Mouse (Mus musculus) kidney, embryonic 15.5 days (tissue): ENCODE data around the gene Prkar2b. TPM values are rescaled to one million over a fixed set of nuclear protein-coding genes. Genes with fewer than 3 reads are reported as not detected.
"Not testable (repeated sequence)": the region's sequence is repeated elsewhere in the genome, so short reads cannot be mapped to it uniquely, and the experiment has no call there.

ENCODE experiments used
- ATAC-seq: fragments of 200-750 bp; cut with Nextera tagmentation; replicated peaks from 2 replicates; pipeline ENCODE4 v1.8.0; 2017; ENCODE audit warnings: moderate TSS enrichment; ENCODE audit not compliant: low FRiP score
- H3K27ac ChIP-seq: fragments of 300-500 bp; sonication (generic); 2 replicates; pipeline ENCODE4 v1.5.1; 2015; ENCODE audit warnings: mild to moderate bottlenecking, inconsistent platforms
- H3K27me3 ChIP-seq: fragments of 300-500 bp; sonication (generic); 2 replicates; pipeline ENCODE4 v1.6.1; 2015; ENCODE audit warnings: inconsistent platforms
- H3K36me3 ChIP-seq: fragments of 300-500 bp; sonication (generic); 2 replicates; pipeline ENCODE4 v1.6.1; 2015; ENCODE audit warnings: inconsistent platforms
- H3K4me1 ChIP-seq: fragments of 300-500 bp; sonication (generic); 2 replicates; pipeline ENCODE4 v1.6.1; 2015; ENCODE audit warnings: inconsistent platforms
- H3K4me2 ChIP-seq: fragments of 300-500 bp; sonication (generic); 2 replicates; pipeline ENCODE4 v1.6.1; 2015; ENCODE audit warnings: moderate library complexity, mild to moderate bottlenecking, inconsistent platforms
- H3K4me3 ChIP-seq: fragments of 300-500 bp; sonication (generic); replicated peaks from 2 replicates; pipeline ENCODE4 v1.5.1; 2015; ENCODE audit warnings: mild to moderate bottlenecking, inconsistent platforms
- H3K9ac ChIP-seq: fragments of 300-500 bp; sonication (generic); 2 replicates; pipeline ENCODE4 v1.6.1; 2015; ENCODE audit warnings: mild to moderate bottlenecking, inconsistent platforms
- H3K9me3 ChIP-seq: fragments of 300-500 bp; sonication (generic); replicated peaks from 2 replicates; pipeline ENCODE4 v1.6.1; 2016; ENCODE audit warnings: inconsistent platforms
- WGBS: fragments of 180-500 bp; shearing (Covaris S2); methylation state at CpG from one replicate; pipeline ENCODE4 v1.1.7; 2015; ENCODE audit warnings: mixed read lengths; 5-methylcytosine and 5-hydroxymethylcytosine counted together
- polyA plus RNA-seq: library from polyadenylated mRNA; unstranded; fragments of >200 nt; fragmentation: Nextera tagmentation; extraction: Ambion mirVana; gene quantifications from 2 replicates; pipeline ENCODE4 v1.2.1, GENCODE M21; 2015

The Prkar2b gene
- polyA plus RNA-seq, 1 experiment from 2014 or later, result 22.7 TPM

DNA sequence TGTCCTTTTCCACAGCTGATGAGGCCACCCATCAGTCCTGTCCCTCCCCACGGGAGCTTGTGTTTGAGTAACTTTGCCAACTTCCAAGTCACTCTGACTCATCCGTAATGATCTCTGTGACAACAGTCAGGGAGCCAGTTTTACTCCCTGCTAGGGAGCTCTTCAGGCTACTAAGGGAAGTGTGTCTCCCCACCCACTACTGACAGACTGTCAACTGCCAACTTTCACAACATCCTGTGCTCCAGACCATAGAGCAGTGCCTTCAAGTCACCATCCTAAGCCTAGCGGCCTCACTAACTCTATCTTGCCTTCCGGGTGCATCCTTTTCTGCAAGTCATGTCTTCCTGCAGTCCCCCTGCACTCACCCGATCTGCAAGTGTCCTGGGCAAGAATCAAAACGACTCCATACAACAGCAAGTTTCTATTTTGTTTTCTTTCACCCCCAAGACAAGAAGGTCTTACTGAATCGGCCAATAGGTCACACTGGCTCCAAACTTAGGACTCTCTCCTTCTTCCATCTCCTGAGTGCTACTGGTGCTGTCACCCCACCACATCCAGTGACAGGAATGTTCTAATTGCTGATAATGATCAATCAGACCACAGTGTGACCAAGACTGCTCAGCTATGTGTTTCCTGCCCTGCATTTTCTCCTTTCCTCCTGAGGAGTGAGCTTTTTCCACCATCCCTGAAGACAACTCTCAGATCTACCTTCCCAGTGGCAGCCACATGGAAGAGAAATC is 43.3 kb downstream of the Prkar2b start:
- Histone ChIP-seq H3K4me1 (peaks cover 7% of the 10 kb centered on the region; the same call in 1 of the 2 replicates), H3K4me2 (no peak overlapping the region), H3K9ac (no peak overlapping the region), H3K9me3 (no peaks in the 10 kb centered on the region), H3K4me3 (no peak overlapping the region), H3K27me3 (no peaks in the 10 kb centered on the region), H3K36me3 (no peaks in the 10 kb centered on the region), H3K27ac (no peak overlapping the region)
- 44% methylated on average over 7 of the region's 7 CpGs for WGBS
- ATAC-seq, result no peak; the same call in 1 of the 2 replicates

GRCm38 (mm10) chr12:32016472-32016871 is 44.6 kb downstream of the Prkar2b start:
- Histone ChIP-seq H3K36me3 (no peaks in the 10 kb centered on the region), H3K4me2 (no peak overlapping the region), H3K9ac (no peak overlapping the region), H3K27me3 (no peaks in the 10 kb centered on the region), H3K4me1 (peaks cover 7% of the 10 kb centered on the region; the same call in 1 of the 2 replicates), H3K9me3 (no peaks in the 10 kb centered on the region), H3K4me3 (no peak overlapping the region), H3K27ac (no peak overlapping the region)
- WGBS, result 86% methylated on average over 6 of the region's 6 CpGs
- ATAC-seq, result no peak

DNA sequence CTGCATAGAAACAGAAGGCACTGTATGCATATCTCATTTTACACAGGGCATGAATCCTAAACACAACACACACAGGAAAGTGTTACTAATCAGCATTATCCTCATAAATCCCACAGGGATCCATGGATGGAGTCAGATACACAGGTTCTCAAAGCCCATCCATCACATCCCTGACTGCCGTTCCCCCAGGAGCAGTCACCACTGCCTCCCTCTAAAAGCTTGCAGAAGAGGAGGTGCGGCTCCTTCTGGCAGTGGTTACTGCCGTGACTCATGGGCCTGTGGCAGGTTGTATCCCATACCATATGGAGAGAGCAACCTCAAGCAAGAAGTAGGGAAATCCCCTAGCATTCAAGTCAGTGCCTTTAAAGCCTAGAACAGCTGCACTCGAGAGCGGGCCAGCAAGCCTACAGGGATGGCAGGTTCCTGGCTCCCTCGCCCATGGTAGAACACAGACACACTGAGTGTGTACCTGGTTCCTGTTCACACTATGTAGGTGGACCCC is 45.8 kb downstream of the Prkar2b start:
- H3K4me3 ChIP-seq, result no peak overlapping the region
- no peaks in the 10 kb centered on the region for H3K27me3 ChIP-seq
- H3K27ac ChIP-seq, result no peak overlapping the region
- 40% methylated on average over 6 of the region's 6 CpGs for WGBS
- no peak overlapping the region for H3K4me2 ChIP-seq
- H3K4me1 ChIP-seq, result peaks cover 7% of the 10 kb centered on the region; the same call in 1 of the 2 replicates
- ATAC-seq, result no peak
- no peaks in the 10 kb centered on the region for H3K36me3 ChIP-seq
- H3K9ac ChIP-seq, result no peak overlapping the region
- H3K9me3 ChIP-seq, result no peaks in the 10 kb centered on the region

DNA sequence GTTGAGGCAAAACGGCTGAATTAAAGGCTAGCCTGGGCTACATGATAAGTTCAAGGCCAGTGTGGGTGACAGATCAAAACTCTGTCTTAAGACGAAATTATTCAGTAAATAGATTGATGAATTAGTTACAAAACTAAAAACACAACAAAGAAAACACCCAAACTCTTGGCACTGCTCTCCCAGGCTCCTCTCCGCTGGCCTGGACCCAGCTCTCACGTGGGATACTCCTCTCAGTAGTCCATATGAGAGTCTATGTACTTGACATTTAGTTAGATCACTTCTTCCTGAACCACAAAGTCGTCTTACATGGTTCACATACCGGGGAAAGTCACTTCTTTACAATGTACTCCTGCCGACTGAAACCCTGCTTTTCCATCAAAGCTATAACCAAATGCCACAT is 46.3 kb downstream of the Prkar2b start:
- no peak overlapping the region for H3K4me3 ChIP-seq
- H3K27me3 ChIP-seq, result no peaks in the 10 kb centered on the region
- H3K27ac ChIP-seq, result no peak overlapping the region
- peaks cover 7% of the 10 kb centered on the region; the same call in 1 of the 2 replicates for H3K4me1 ChIP-seq
- no peaks in the 10 kb centered on the region for H3K36me3 ChIP-seq
- no peak for ATAC-seq
- no peaks in the 10 kb centered on the region for H3K9me3 ChIP-seq
- H3K4me2 ChIP-seq, result no peak overlapping the region
- WGBS, result 48% methylated on average over 7 of the region's 7 CpGs
- H3K9ac ChIP-seq, result no peak overlapping the region

GRCm38 (mm10) chr12:32012169-32012568 is 48.9 kb downstream of the Prkar2b start:
- H3K9me3 ChIP-seq, result no peaks in the 10 kb centered on the region
- H3K27ac ChIP-seq, result no peak overlapping the region
- no peak for ATAC-seq
- no peaks in the 10 kb centered on the region for H3K4me1 ChIP-seq
- H3K4me3 ChIP-seq, result no peak overlapping the region
- no peaks in the 10 kb centered on the region for H3K27me3 ChIP-seq
- H3K36me3 ChIP-seq, result no peaks in the 10 kb centered on the region
- H3K9ac ChIP-seq, result no peak overlapping the region
- no peak overlapping the region for H3K4me2 ChIP-seq
- WGBS, result 58% methylated on average over 2 of the region's 2 CpGs

DNA sequence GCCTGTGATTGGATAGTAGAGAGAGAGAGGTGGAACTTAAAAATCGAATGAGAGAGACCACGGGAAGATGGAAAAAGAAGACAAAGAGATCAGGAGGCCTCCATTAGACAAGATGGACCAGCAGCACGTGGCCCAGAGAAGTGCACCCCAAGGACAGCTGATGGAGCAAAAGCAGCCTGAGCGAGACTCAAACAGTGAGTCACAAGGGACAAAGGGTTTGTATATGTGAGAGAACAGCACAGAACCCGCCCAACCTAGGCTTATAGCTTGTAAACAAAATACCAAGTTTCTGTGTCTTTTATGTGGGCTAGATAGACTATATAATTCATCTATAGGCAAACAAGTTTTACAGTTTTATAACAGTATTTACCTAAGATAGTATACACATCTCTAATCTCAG is 50.0 kb downstream of the Prkar2b start:
- no peaks in the 10 kb centered on the region for H3K27me3 ChIP-seq
- no peak for ATAC-seq
- no peak overlapping the region for H3K4me2 ChIP-seq
- no peaks in the 10 kb centered on the region for H3K9me3 ChIP-seq
- no peaks in the 10 kb centered on the region for H3K36me3 ChIP-seq
- H3K4me3 ChIP-seq, result no peak overlapping the region
- H3K9ac ChIP-seq, result no peak overlapping the region
- H3K4me1 ChIP-seq, result no peaks in the 10 kb centered on the region
- no peak overlapping the region for H3K27ac ChIP-seq
- 90% methylated on average over 5 of the region's 5 CpGs for WGBS

GRCm38 (mm10) chr12:32009985-32010369 is 51.1 kb downstream of the Prkar2b start:
- H3K4me2 ChIP-seq, H3K9ac ChIP-seq, H3K27me3 ChIP-seq, ATAC-seq, H3K9me3 ChIP-seq, H3K4me1 ChIP-seq, H3K36me3 ChIP-seq, H3K27ac ChIP-seq, H3K4me3 ChIP-seq: not testable (repeated sequence)
- WGBS, result 48% methylated on average over 6 of the region's 6 CpGs

DNA sequence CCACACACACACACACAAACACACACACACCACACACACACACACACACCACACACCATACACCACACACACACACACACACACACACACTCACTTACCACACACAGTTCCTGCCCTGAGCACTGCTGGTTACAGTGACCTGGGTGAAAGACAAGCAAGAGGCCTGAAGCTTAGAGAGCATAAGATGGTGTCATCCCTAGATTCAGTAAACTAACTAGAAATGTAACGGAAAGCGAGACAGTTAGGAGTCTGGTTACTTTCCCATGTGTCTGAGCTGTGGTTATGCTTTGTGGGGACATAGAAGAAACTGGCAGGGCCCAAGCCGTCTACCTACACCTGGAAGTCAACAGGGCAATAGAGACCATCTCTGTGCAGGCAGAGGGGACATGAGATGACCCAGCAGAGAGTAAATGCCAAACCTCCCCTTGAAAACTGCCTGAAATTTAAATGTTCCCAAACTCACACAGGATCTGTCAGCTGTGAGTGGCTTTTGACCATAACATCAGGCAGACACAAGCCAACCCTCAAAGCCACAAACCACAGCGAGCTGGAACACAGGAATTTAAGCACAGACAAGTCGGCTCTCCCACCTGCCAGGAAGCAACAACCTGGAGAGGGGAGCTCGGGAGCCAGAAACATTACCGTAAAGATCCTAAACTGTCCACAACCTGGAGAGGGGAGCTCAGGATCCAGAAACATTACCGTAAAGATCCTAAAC is 51.7 kb downstream of the Prkar2b start:
- Histone ChIP-seq H3K4me1 (no peaks in the 10 kb centered on the region), H3K27ac (peak overlapping the region; percentile 48; the same call in 1 of the 2 replicates), H3K27me3 (no peaks in the 10 kb centered on the region), H3K4me2 (0 out of 2 replicates have a peak overlapping the region, but pooled peaks have one; percentile 9), H3K9me3 (no peaks in the 10 kb centered on the region), H3K9ac (no peak overlapping the region), H3K36me3 (no peaks in the 10 kb centered on the region), H3K4me3 (no peak overlapping the region)
- WGBS, result 20% methylated on average over 8 of the region's 8 CpGs
- no peak for ATAC-seq

- Histone ChIP-seq H3K9me3 (no peaks in the 10 kb centered on the region), H3K27me3 (no peaks in the 10 kb centered on the region), H3K36me3 (no peaks in the 10 kb centered on the region), H3K4me3 (no peak overlapping the region), H3K9ac (no peak overlapping the region), H3K27ac (no peak overlapping the region), H3K4me1 (no peaks in the 10 kb centered on the region), H3K4me2 (no peak overlapping the region)
- ATAC-seq, result no peak
- 82% methylated on average over 5 of the region's 5 CpGs for WGBS
These were observed 52.4 kb downstream of the Prkar2b start for GRCm38 (mm10) chr12:32008728-32009127.

- Histone ChIP-seq H3K9me3 (no peaks in the 10 kb centered on the region), H3K4me1 (no peaks in the 10 kb centered on the region), H3K27ac (no peak overlapping the region), H3K4me2 (no peak overlapping the region), H3K36me3 (no peaks in the 10 kb centered on the region), H3K4me3 (no peak overlapping the region), H3K9ac (no peak overlapping the region), H3K27me3 (no peaks in the 10 kb centered on the region)
- ATAC-seq, result no peak
- WGBS, result 89% methylated on average over 4 of the region's 4 CpGs
These were observed 53.5 kb downstream of the Prkar2b start for GRCm38 (mm10) chr12:32007646-32008045.

DNA sequence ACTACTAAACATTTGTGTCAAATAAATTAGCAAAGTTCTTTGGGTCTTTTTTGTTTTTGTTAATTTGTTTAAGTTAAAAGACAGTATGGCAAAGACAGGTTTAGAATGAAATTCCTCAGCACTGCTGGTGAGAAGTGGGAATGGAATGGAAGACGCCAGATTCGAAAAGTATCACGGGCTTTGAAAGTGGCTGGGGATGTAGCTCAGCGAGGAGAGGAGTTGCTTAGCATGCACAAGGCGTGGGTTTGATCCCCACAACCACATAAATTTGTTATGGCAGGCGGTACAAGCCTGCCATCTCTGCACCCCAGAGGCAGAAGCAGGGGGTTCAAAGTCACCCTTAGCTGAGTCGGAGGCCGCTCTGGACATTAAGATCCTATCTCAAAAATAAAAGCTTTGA is 54.1 kb downstream of the Prkar2b start:
- 86% methylated on average over 8 of the region's 8 CpGs for WGBS

DNA sequence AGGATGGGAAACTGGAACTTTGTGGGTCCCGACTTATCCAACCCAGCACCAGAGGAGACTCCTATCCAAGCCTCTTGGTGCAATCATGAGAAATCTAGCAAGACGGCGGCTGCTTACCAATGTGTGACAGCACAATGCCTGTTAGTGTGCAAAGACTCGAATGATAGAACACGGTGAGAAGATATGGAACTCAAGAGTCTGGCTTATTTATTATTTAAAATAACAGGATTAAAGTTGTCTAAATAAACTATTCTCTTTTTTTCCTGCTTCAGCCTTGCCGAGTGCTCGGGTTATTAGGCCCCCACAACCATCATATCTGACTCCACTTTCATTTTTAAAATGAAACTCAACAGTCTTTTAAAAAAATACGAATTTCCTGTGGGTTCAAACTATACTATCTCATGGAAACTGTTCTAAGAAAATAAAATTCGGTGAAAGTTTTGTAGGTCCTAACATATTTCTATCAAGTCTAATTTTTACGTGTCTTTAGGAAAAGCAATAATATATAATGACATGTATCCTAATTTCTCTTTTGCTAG is 54.6 kb downstream of the Prkar2b start:
- Histone ChIP-seq H3K27ac (no peak overlapping the region), H3K9ac (no peak overlapping the region), H3K9me3 (no peaks in the 10 kb centered on the region), H3K36me3 (no peaks in the 10 kb centered on the region), H3K4me3 (no peak overlapping the region), H3K4me2 (no peak overlapping the region), H3K27me3 (no peaks in the 10 kb centered on the region), H3K4me1 (no peaks in the 10 kb centered on the region)
- no peak for ATAC-seq
- WGBS, result 94% methylated on average over 10 of the region's 10 CpGs

More for the DNA sequence above, 54.1 kb downstream of the Prkar2b start:
- Histone ChIP-seq H3K4me3 (no peak overlapping the region), H3K4me2 (no peak overlapping the region), H3K36me3 (no peaks in the 10 kb centered on the region), H3K4me1 (no peaks in the 10 kb centered on the region), H3K27me3 (no peaks in the 10 kb centered on the region), H3K27ac (no peak overlapping the region), H3K9ac (no peak overlapping the region), H3K9me3 (no peaks in the 10 kb centered on the region)
- ATAC-seq, result no peak
